Mouse (Mus musculus): ENCODE measurements around the gene Fam168b.

GRCm38 (mm10) chr1:34827900-34828299 lies 15.0 kb downstream of the Fam168b start:
- TF ChIP-seq CTCF (IDR thresholded peaks at IDR 0.05; ENCODE audit: control insufficient read depth, insufficient read depth, low read length) (no peak), POLR2A (IDR thresholded peaks at IDR 0.05; ENCODE audit: borderline replicate concordance, control insufficient read depth, low read depth, low read length) (no peak)
